Mouse (Mus musculus): ENCODE measurements at regions not wholly inside any gene's neighbourhood (a gene's known extent, or its start where the extent isn't known, plus 50 kb on each side); places are given as distances from the start of the nearest gene placed in this dataset.

- H3K27me3 ChIP-seq (replicated peaks; ENCODE audit: control insufficient read depth, insufficient read depth, low read length), result no peaks in the 10 kb centered on the region
- TF ChIP-seq CTCF (IDR thresholded peaks at IDR 0.05; ENCODE audit: low read depth), result no peak
- H3K36me3 ChIP-seq (ENCODE audit: control insufficient read depth, insufficient read depth), result no peaks in the 10 kb centered on the region
- no peak overlapping the region for H3K4me2 ChIP-seq (replicated peaks; ENCODE audit: low read depth)
- no peak overlapping the region for H3K27ac ChIP-seq (ENCODE audit: low read depth, low read length)
- WGBS, result 83% methylated on average over 2 of the region's 2 CpGs
- no peak overlapping the region for H3K9ac ChIP-seq (ENCODE audit: low read depth, low read length)
- H3K4me1 ChIP-seq (replicated peaks; ENCODE audit: control insufficient read depth, insufficient read depth, low read length), result no peaks in the 10 kb centered on the region
- H3K9me3 ChIP-seq (ENCODE audit: control insufficient read depth), result no peaks in the 10 kb centered on the region
- ATAC-seq, result no peak
- H3K4me3 ChIP-seq (ENCODE audit: low read depth, low read length), result no peak overlapping the region
These were observed 595.0 kb downstream of the Epm2a start for GRCm38 (mm10) chr10:11938164-11938563.

GRCm38 (mm10) chr10:11942772-11943171 lies 599.6 kb downstream of the Epm2a start:
- WGBS, result 83% methylated on average over 2 of the region's 2 CpGs
- ATAC-seq, result no peak

GRCm38 (mm10) chr10:11960327-11960922 lies 617.2 kb downstream of the Epm2a start:
- WGBS, result 44% methylated on average over 3 of the region's 3 CpGs
- no peaks in the 10 kb centered on the region for H3K9me3 ChIP-seq (ENCODE audit: control insufficient read depth)
- no peaks in the 10 kb centered on the region for H3K4me1 ChIP-seq (replicated peaks; ENCODE audit: control insufficient read depth, insufficient read depth, low read length)
- H3K27me3 ChIP-seq (replicated peaks; ENCODE audit: control insufficient read depth, insufficient read depth, low read length), result no peaks in the 10 kb centered on the region
- no peak for ATAC-seq
- TF ChIP-seq CTCF (IDR thresholded peaks at IDR 0.05; ENCODE audit: low read depth), result no peak
- no peak overlapping the region for H3K4me3 ChIP-seq (ENCODE audit: low read depth, low read length)
- no peak overlapping the region for H3K9ac ChIP-seq (ENCODE audit: low read depth, low read length)
- H3K27ac ChIP-seq (ENCODE audit: low read depth, low read length), result no peak overlapping the region
- no peak overlapping the region for H3K4me2 ChIP-seq (replicated peaks; ENCODE audit: low read depth)
- H3K36me3 ChIP-seq (ENCODE audit: control insufficient read depth, insufficient read depth), result no peaks in the 10 kb centered on the region

More at GRCm38 (mm10) chr10:11942772-11943171, 599.6 kb downstream of the Epm2a start:
- no peak overlapping the region for H3K4me3 ChIP-seq (ENCODE audit: low read depth, low read length)
- no peak overlapping the region for H3K27ac ChIP-seq (ENCODE audit: low read depth, low read length)
- no peaks in the 10 kb centered on the region for H3K27me3 ChIP-seq (replicated peaks; ENCODE audit: control insufficient read depth, insufficient read depth, low read length)
- no peaks in the 10 kb centered on the region for H3K9me3 ChIP-seq (ENCODE audit: control insufficient read depth)
- no peak overlapping the region for H3K4me2 ChIP-seq (replicated peaks; ENCODE audit: low read depth)
- no peak for TF ChIP-seq CTCF (IDR thresholded peaks at IDR 0.05; ENCODE audit: low read depth)
- no peaks in the 10 kb centered on the region for H3K36me3 ChIP-seq (ENCODE audit: control insufficient read depth, insufficient read depth)
- no peaks in the 10 kb centered on the region for H3K4me1 ChIP-seq (replicated peaks; ENCODE audit: control insufficient read depth, insufficient read depth, low read length)
- H3K9ac ChIP-seq (ENCODE audit: low read depth, low read length), result no peak overlapping the region

- Histone ChIP-seq H3K9me3 (ENCODE audit: control insufficient read depth) (no peaks in the 10 kb centered on the region), H3K4me2 (replicated peaks; ENCODE audit: low read depth) (no peak overlapping the region), H3K27ac (ENCODE audit: low read depth, low read length) (no peak overlapping the region), H3K27me3 (replicated peaks; ENCODE audit: control insufficient read depth, insufficient read depth, low read length) (no peaks in the 10 kb centered on the region), H3K9ac (ENCODE audit: low read depth, low read length) (no peak overlapping the region), H3K4me1 (replicated peaks; ENCODE audit: control insufficient read depth, insufficient read depth, low read length) (no peaks in the 10 kb centered on the region), H3K4me3 (ENCODE audit: low read depth, low read length) (no peak overlapping the region), H3K36me3 (ENCODE audit: control insufficient read depth, insufficient read depth) (no peaks in the 10 kb centered on the region)
- no peak for TF ChIP-seq CTCF (IDR thresholded peaks at IDR 0.05; ENCODE audit: low read depth)
- WGBS, result 31% methylated on average over 3 of the region's 3 CpGs
- ATAC-seq, result no peak
These were observed 661.8 kb downstream of the Epm2a start for GRCm38 (mm10) chr10:12004966-12005365.

GRCm38 (mm10) chr10:12005889-12006288 lies 662.7 kb downstream of the Epm2a start:
- H3K27me3 ChIP-seq (replicated peaks; ENCODE audit: control insufficient read depth, insufficient read depth, low read length), result no peaks in the 10 kb centered on the region
- no peak overlapping the region for H3K4me3 ChIP-seq (ENCODE audit: low read depth, low read length)
- H3K4me1 ChIP-seq (replicated peaks; ENCODE audit: control insufficient read depth, insufficient read depth, low read length), result no peaks in the 10 kb centered on the region
- TF ChIP-seq CTCF (IDR thresholded peaks at IDR 0.05; ENCODE audit: low read depth), result peak; percentile 32; the same call in 1 of the 2 replicates
- no peak overlapping the region for H3K4me2 ChIP-seq (replicated peaks; ENCODE audit: low read depth)
- WGBS, result 45% methylated on average over 1 of the region's 1 CpGs
- no peak overlapping the region for H3K9ac ChIP-seq (ENCODE audit: low read depth, low read length)
- no peaks in the 10 kb centered on the region for H3K9me3 ChIP-seq (ENCODE audit: control insufficient read depth)
- no peak overlapping the region for H3K27ac ChIP-seq (ENCODE audit: low read depth, low read length)
- H3K36me3 ChIP-seq (ENCODE audit: control insufficient read depth, insufficient read depth), result no peaks in the 10 kb centered on the region
- no peak for ATAC-seq

- Histone ChIP-seq H3K27me3 (replicated peaks; ENCODE audit: control insufficient read depth, insufficient read depth, low read length) (no peaks in the 10 kb centered on the region), H3K9ac (ENCODE audit: low read depth, low read length) (no peak overlapping the region), H3K4me3 (ENCODE audit: low read depth, low read length) (no peak overlapping the region), H3K4me1 (replicated peaks; ENCODE audit: control insufficient read depth, insufficient read depth, low read length) (no peaks in the 10 kb centered on the region), H3K9me3 (ENCODE audit: control insufficient read depth) (no peaks in the 10 kb centered on the region), H3K36me3 (ENCODE audit: control insufficient read depth, insufficient read depth) (no peaks in the 10 kb centered on the region), H3K4me2 (replicated peaks; ENCODE audit: low read depth) (no peak overlapping the region), H3K27ac (ENCODE audit: low read depth, low read length) (no peak overlapping the region)
- WGBS, result 71% methylated on average over 2 of the region's 2 CpGs
- no peak for TF ChIP-seq CTCF (IDR thresholded peaks at IDR 0.05; ENCODE audit: low read depth)
- no peak for ATAC-seq
These were observed 674.1 kb downstream of the Epm2a start for GRCm38 (mm10) chr10:12017286-12017685.

- ATAC-seq, result no peak
- Histone ChIP-seq H3K27me3 (replicated peaks; ENCODE audit: control insufficient read depth, insufficient read depth, low read length) (no peaks in the 10 kb centered on the region), H3K27ac (ENCODE audit: low read depth, low read length) (no peak overlapping the region), H3K9ac (ENCODE audit: low read depth, low read length) (no peak overlapping the region), H3K4me3 (ENCODE audit: low read depth, low read length) (no peak overlapping the region), H3K4me2 (replicated peaks; ENCODE audit: low read depth) (no peak overlapping the region), H3K36me3 (ENCODE audit: control insufficient read depth, insufficient read depth) (no peaks in the 10 kb centered on the region), H3K4me1 (replicated peaks; ENCODE audit: control insufficient read depth, insufficient read depth, low read length) (no peaks in the 10 kb centered on the region), H3K9me3 (ENCODE audit: control insufficient read depth) (no peaks in the 10 kb centered on the region)
- WGBS, result 28% methylated on average over 5 of the region's 5 CpGs
- no peak for TF ChIP-seq CTCF (IDR thresholded peaks at IDR 0.05; ENCODE audit: low read depth)
These were observed 675.1 kb downstream of the Epm2a start for GRCm38 (mm10) chr10:12018281-12018680.
